Mouse (Mus musculus) heart, postnatal 36 days (tissue): ENCODE data around the gene Slc37a4. TPM values are rescaled to one million over a fixed set of nuclear protein-coding genes. Genes with fewer than 3 reads are reported as not detected.
"Not testable (repeated sequence)": the region's sequence is repeated elsewhere in the genome, so short reads cannot be mapped to it uniquely, and the experiment has no call there.

Source experiments
- DNase-seq, 2 experiments: peaks; one replicate each; pipeline ENCODE4 v3.0.0; 2021 to 2022
- intact Hi-C: fragments of 180-260 bp; cut with DNase I; formaldehyde crosslinking; loops from one replicate; pipeline ENCODE4 v1.15.1; 2025
- total RNA-seq, 2 experiments: library from RNA; stranded (reverse); gene quantifications; 2 replicates each; pipeline ENCODE4 v1.2.3; 2021

The Slc37a4 gene
- total RNA-seq, 2 experiments from 2014 or later, result 21.5 to 24.0 TPM

GRCm38 (mm10) chr9:44398087-44398486, 1.4 kb downstream of the Slc37a4 start:
- DNase-seq, result no peak
- intact Hi-C loops, result no loop called here

- intact Hi-C loops, result no loop called here
- DNase-seq, result no peak
Measured at GRCm38 (mm10) chr9:44398551-44398950, 1.9 kb downstream of the Slc37a4 start.

- intact Hi-C loops, result no loop called here
- no peak for DNase-seq
Measured at GRCm38 (mm10) chr9:44399114-44399794, 2.6 kb downstream of the Slc37a4 start.

GRCm38 (mm10) chr9:44399795-44400114, 3.1 kb downstream of the Slc37a4 start:
- DNase-seq, result no peak
- intact Hi-C loops, result no loop called here

DNA sequence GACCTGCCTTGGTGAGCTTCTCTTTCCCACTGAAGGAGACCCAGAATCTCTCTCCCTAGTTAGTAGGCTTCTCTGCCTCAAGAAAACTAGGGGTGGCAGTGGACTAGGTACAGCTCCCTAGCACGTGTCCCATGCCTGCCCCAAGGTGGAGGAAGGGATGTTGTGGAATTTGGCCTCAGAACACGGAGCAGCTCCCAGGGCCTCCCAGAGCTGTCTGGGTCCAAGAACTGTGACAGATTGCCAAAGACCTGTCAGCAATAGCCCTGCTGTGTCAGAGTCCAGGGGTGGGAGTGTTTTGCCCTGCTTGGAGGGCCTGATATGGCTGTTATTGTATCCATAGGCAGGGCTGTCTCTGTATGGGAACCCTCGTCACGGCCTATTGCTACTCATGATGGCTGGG, 4.4 kb downstream of the Slc37a4 start:
- intact Hi-C loops, result no loop called here
- peak in 1 of 2 experiments; percentile 33 for DNase-seq

DNA sequence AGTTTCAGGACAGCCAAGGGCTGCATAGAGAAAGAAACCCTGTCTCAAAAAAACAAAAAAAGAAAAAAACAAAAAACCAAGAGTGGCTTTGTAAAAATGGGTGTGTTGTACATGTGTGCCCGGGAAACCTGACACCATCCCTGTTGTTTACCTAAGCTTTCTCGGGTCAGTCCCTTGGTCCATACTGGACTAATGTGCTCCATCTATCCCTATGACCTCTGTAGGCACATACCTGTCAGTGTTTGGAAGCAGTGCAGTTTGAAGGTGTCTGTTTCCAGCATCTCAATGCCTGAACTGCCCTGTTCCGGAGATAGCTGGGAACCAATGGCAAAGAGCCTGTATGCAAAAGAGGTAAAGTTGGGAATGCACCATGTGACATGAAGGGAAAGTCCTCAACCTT, 8.4 kb downstream of the Slc37a4 start:
- DNase-seq, result no peak
- intact Hi-C loops, result no loop called here

DNA sequence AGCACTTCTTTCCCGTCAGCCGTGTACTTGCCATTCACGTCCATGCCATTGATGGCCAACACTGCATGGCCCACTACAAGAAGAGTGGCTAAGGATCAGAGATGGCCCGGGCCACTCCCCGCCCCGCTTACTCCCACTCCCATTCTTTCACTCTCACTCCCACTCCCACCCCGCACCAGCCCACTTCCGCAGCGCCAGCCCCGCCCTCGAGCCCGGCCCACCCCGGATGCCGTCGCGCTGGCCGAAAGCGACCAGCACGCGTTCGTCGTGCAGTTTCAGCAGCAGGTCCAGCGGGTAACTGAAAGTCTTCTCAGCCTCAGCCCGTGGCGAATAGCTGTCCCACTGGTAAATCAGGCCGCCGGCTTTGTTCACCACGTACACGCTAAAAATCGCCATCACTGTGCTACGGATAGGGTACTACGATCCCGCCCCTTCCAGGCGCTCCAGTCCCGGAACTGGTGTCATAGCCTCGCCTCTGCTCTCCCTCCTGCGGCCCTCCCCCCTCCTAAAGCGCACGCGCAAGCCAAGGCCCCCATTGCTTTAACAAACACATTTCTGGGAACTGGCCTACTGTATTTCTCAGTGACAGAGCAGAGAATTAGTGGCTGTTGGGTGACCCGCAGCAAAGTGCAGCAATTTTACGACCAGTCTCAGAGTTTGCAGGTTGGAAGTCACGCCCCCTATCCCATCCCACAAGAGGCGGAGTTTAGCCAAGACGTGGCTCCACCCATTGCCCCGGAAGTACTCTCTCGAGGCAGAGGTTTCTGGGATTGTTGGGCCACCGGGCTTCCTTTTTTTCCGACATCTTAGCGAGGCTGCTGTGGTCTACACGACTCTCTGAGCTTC, 10.5 kb downstream of the Slc37a4 start, which contains the start of the genes Rps25 and Trappc4:
Rps25 (plus strand) TSS at position 234 of the 846 bp plus-strand sequence.
Trappc4 (minus strand) TSS at position 695 of the 846 bp plus-strand sequence.
- intact Hi-C loops, result no loop called here
- peak; percentile 92 to 95 for DNase-seq

DNA sequence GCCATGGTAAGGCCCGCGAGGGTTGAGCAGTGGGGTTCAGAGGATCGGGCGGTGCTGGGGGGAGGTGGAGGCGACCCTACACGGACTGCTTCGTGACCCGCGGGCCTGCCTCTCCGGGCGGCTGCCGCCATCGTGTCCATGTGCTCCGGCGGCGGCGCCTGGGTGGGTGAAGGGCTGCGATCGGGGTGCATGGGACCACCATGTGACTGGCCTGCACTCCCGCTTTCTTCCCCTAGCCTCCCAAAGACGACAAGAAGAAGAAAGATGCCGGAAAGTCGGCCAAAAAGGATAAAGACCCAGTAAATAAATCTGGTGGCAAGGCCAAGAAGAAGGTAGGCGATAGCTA, 11.1 kb downstream of the Slc37a4 start:
- no peak for DNase-seq

DNA sequence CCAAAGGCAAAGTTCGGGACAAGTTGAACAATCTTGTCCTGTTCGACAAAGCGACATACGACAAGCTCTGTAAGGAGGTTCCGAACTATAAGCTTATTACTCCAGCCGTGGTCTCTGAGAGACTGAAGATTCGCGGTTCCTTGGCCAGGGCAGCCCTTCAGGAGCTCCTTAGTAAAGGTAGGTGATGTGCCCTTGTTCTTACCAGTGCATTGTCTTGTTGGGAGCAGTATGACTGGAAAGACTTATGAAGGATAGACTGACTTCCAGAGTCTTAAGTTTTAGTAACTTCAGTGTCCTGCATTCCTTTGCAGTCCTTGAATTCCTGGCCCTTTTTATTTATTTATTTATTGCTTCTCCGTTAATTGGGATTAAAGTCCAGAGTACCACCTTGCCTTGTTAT, 12.0 kb downstream of the Slc37a4 start:
- DNase-seq, intact Hi-C loops: not testable (repeated sequence)

More for the DNA sequence above, 11.1 kb downstream of the Slc37a4 start:
- intact Hi-C loops, result no loop called here

DNA sequence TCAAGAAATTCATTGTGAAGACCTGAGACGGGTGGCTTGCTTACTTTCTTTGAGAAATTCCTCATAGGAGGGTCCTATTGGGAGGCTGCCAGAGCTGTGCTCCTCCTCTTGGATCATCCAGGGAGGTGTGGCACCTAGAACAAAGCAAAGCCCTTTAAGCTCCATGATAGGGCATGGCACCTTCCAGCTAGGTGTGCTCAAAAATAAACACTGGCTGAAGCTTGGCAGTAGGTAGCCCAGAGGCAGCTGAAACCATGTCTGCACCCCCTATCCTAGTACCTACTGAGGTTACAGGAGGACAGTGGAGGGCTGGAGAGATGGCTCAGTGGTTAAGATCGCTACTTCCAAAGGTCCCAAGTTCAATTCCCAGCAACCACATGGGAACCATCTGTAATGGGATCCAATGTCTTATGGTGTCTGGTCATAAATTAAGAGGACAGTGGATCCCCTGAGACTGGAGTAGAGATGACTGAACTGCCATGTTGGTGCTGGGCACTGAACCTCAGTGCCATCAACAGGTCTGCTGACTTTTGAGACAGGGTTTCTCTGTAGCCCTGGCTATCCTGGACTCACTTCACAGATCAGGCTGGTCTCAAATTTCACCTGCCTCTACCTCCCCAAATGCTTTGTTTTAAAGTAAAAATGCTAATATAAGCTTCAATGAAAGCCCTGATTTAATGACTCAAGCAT, 14.1 kb downstream of the Slc37a4 start:
- intact Hi-C loops, result no loop called here
- DNase-seq, result no peak

- DNase-seq, result no peak
- intact Hi-C loops, result no loop called here
Measured at GRCm38 (mm10) chr9:44411601-44412130, 15.0 kb downstream of the Slc37a4 start.

GRCm38 (mm10) chr9:44412306-44412705, 15.7 kb downstream of the Slc37a4 start:
- intact Hi-C loops, result no loop called here
- no peak for DNase-seq

DNA sequence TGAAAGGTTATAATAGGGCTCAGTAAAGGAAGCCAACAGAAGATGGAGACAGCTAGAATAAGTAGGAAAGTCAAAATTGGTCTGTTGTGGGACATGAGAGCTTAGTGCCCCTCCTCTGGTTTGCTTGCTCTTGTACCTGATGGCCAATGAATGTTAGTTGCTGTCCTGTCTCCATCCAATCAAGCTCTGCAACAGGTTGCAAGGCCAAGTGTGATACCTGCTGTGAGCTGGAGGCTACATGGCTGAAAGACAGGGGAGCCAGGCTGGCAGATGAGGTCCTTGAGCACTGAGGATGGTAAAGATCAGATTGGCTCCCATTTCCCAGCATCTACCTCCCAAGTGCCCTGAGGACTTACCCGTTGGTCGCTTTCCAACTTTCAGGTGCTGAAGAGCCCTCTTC, 16.1 kb downstream of the Slc37a4 start:
- intact Hi-C loops, result no loop called here
- DNase-seq, result no peak

GRCm38 (mm10) chr9:44417156-44417891, 20.7 kb downstream of the Slc37a4 start:
- DNase-seq, result no peak
- intact Hi-C loops, result no loop called here

DNA sequence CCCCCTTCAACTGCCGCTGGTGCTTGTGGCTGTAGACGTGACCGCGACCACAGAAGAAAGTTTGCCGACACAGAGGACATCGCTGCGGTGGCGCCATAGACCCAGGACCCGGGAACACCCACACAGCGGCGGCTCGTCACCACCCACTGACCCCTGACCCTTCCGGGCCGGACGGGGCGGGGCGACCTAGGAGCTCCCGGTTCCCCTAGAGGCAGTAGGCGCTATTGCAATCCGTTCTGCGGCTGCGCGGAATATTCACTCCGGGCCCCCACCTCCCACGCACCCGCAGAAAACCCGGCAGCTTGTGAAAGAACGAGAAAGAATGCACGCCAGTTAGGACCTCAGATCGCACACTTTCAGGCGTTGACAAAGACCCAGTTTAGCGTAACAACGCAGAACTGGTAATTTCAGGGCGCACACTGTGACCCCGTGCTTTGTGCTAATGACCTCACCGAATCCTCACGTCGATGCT, 21.3 kb downstream of the Slc37a4 start:
- intact Hi-C loops, result no loop called here
- peak; percentile 97 to 98 for DNase-seq

DNA sequence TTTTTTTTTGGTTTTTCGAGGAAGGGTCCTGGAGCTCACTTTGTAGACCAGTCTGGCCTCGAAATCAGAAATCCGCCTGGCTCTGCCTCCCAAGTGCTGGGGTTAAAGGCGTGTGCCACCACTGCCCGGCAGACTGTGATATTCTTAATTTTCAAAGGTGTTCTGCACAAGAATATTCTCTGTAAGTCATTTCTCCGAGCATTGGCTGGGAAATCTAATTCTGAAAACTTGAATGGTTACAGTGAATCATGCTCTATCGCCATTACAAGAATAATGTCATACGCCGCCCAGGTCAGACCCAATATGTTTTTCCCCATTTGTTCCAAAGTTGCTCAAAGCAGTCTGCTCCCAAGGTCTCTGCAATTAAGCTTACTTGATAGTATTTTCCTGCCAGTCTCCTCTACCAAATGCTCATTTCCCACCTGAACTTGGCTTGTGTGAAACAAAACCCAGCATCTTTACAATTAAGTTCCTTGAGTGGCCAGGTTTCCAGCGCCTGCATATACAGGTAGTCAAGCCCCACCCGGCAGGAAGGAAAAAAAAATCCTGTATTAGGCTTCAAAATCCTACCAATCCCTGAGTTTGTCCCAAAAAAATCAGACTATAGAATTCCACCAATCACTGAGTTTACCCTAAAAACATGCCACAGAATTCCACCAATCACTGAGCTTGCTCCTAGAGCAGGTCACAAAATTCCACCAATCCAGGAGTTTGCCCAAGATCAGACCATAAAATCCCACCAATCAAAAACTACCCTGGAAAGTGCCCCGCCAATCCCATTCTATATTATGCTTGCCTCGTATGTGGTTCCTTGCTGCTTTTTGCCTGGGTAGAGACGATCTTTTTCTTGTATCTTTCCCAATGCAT, 22.1 kb downstream of the Slc37a4 start, which contains the start of gene Ccdc84:
Ccdc84 (minus strand) TSS at position 51 of the 867 bp plus-strand sequence.
- no peak for DNase-seq
- intact Hi-C loops, result no loop called here

GRCm38 (mm10) chr9:44419730-44420129, 23.1 kb downstream of the Slc37a4 start:
- DNase-seq, intact Hi-C loops: not testable (repeated sequence)

- DNase-seq, result no peak
- intact Hi-C loops, result no loop called here
Measured at GRCm38 (mm10) chr9:44420280-44420898, 23.7 kb downstream of the Slc37a4 start.

GRCm38 (mm10) chr9:44423576-44423975, 26.9 kb downstream of the Slc37a4 start:
- intact Hi-C loops, result no loop called here
- DNase-seq, result no peak
